Mouse (Mus musculus) neural tube, embryonic 10.5 days (tissue): ENCODE results near the gene Rpp38.

ENCODE experiments used
- DNase-seq: peaks from one replicate; pipeline ENCODE4 v3.0.0-alpha.2; 2017; ENCODE audit warnings: low spot score; ENCODE audit errors: extremely low spot score

Rpp38 gene

DNA sequence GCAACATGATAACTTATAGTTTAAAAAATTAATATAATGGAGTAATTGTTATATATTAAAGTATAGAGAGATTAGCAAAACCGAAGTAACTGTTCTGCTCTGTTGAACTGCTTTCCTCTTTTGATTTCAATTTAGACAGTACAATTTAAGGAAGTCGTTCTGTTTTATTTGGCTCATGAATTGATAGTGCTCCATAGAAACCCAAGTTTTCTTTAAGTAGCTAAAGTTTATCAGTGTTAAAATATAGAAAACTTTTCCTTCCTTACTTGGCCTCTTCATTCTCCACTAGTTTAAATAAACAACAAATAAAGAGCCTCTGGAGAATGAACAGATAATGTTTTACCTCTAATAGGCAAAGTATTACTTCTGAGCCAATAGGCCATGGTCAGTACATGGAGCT, 46.2 kb downstream of the Rpp38 start:
- DNase-seq, result no peak

DNA sequence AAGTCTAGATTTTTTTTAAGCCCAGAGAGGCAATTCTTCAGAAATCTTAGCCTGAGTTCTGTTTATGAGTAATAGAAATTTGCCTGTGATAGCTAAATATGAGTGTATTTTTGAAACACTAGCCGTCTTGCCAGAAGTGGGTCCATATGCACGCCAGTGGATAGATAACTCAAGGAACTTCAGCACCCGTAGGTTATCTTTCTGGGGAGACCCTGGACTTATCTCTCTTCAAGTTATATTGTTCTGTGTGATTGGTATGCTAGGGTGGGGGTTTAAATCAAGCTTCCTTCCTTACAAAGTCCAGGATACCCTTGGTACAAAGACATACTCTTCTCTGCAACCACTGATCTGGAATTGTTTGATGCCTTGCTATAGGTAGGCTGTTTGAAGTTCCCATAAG, 46.7 kb downstream of the Rpp38 start:
- DNase-seq, result no peak

DNA sequence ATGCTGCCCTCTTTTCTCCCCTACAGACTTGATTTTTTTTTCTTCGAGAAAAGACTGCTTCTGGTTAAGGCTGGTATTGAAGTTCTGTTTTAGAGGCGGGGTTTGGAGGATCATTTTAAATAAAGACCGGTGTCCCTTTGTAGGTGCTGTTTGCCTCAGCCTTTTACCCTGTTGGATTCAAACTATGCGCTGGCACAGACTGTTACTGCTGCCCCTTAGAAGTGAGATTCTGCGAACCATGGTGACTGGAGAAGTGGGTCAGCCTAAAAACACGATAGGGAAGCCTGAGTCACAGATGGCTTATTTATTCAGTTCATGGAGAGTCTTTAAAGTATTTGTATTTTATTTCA, 47.3 kb downstream of the Rpp38 start:
- no peak for DNase-seq

DNA sequence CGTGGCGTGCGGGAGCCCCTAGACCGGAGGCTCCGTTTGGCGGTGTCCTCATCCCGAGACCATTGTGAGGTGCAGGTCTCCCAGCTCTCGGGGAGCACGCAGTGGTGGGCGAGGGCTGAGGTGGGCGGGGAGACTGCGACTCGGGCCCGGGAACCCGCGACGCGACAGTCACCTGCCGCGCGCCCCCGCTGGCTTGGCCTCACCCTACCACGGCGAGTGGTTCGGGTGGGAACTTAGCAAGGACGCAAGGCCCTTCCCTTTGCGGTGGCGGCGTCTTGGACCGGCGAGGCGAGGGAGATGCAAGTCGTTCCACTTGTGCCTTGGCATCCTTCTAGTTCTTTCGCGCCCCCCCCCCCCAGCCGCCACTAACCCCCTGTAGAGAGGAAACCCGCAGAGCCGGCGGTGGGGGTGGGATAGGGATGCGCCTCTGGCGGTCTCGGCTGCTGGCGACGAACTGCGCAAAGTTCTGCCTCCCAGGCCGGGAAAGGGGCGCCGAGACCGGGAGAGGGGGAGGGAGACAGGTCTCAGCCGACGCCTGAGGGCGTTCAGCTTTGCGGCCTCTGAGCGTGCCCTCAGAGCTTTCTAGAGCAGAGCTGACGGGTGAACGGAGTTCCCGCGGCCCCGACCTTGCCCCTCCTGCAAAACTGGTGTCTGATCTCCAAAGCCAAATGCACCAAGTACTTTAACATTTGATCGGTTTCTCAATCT, 47.8 kb downstream of the Rpp38 start:
- peak; percentile 74 for DNase-seq

DNA sequence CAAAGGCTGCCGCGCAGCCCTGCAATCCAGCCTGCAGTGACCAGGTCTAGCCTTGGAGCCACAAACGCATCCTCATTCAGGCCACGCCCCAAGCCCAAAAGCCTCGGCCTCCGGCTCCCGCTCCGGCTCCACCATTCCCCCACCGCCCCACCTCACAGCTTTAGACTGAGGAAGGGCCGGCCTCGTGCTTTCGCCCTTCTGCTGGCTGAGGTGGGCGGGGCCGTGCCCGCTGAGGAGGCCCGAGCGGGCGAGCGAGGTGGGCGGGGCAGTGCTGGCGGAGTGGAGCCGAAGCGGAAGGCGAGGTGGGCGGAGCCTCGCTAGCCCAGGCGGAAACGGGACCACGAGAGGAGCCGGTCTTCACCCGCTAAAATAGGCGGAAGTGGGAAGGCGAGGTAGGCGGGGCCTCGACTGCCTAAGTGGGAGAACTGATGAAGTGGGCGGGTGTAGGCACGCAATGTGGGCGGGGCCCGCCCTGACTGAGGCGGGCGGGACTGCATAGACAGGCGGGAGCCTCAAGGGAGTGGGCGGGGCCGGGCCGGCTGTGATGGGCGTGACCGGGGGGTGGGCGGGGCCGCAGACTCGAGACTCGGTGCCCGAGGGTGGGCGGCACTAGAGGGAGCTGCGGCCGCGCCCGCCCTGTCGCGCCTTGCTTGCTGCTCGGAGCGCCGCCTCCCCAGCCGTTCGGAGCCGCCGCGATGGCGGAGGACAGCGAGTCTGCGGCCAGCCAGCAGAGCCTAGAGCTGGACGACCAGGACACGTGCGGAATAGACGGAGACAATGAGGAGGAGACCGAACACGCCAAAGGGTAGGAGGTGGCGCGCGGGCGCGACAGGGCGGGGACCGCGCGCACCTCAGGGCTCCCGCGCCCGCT, 48.6 kb downstream of the Rpp38 start, which contains the start of gene Nmt2:
TSS of gene Nmt2 (plus strand) at position 611 of the 871 bp plus-strand sequence.
- peak; percentile 99 for DNase-seq

DNA sequence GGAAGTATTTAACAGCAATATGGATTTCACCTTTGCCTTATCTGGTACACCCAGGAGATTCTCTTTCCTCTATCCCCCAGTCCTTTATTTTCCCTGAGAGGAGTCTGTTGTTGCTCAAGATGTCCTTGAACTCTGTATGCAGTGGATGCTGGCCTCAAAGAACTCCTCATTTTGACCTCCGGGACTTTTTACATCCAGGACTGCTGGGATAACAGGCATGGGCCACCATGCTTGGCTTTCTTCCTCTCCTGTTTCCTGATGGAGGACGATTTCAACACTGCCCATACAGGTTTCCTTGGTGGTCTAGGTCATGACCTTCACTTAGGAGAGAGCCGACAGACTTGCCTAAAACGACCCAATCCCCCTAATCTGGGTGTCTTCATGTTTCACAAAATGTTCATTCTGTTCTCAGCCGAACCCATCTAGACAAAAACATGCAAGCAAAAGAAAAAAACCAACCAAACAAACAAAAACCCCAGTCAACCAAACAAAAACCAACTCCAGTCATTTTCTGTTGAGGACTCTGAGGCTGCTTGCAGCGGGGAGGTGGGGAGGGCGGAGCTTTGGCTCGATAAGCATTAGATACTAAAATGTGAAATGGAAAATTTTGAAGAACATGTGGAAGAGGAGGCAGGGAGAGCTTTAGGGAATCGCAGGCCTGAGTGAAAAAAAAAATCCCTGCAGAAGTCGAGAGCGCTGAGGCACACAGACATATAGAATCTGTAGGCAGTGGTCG, 49.4 kb downstream of the Rpp38 start:
- DNase-seq, result no peak

DNA sequence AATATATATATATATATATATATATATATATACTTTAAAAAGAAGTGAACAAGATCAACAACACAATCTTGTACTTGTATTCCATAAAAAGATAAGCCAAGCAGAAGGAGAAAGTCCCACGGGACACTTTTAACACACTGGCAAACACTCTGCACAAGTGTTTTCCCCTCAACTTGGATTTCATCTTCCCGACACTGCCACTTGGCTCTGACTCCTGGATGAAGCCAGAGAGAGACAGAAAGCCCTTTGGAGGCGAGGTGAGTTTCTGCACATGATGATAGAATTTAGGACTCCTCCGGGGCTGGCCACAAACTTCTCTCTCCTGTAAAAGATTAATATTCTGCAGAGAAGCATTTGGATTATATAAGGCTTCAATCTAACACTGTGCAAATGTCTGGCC, 51.1 kb downstream of the Rpp38 start:
- no peak for DNase-seq
